Mouse (Mus musculus) stomach, postnatal 0 days (tissue): ENCODE data around the gene Ate1. TPM values are rescaled to one million over a fixed set of nuclear protein-coding genes. Genes with fewer than 3 reads are reported as not detected.
A peak's percentile ranks its signal among the peaks of the same experiment; 100 is the strongest.

Experiments used
- ATAC-seq: fragments of 200-750 bp; cut with Nextera tagmentation; 2 replicates; pipeline ENCODE4 v1.8.0; 2017; ENCODE audit not compliant: low FRiP score, low TSS enrichment
- DNase-seq: peaks from one replicate; pipeline ENCODE4 v3.0.0-alpha.2; 2016; ENCODE audit warnings: low spot score
- H3K27ac ChIP-seq: fragments of 300-500 bp; sonication (generic); replicated peaks from 2 replicates; pipeline ENCODE4 v1.5.1; 2014; ENCODE audit warnings: mild to moderate bottlenecking, control low read depth
- H3K27me3 ChIP-seq: fragments of 300-500 bp; sonication (generic); 2 replicates; pipeline ENCODE4 v1.6.1; 2014; ENCODE audit warnings: low read length; ENCODE audit not compliant: control insufficient read depth, insufficient read depth
- H3K36me3 ChIP-seq: fragments of 300-500 bp; sonication (generic); 2 replicates; pipeline ENCODE4 v1.6.1; 2014; ENCODE audit warnings: low read length, mixed read lengths; ENCODE audit not compliant: control insufficient read depth, insufficient read depth
- H3K4me1 ChIP-seq: fragments of 300-500 bp; sonication (generic); replicated peaks from 2 replicates; pipeline ENCODE4 v1.6.1; 2014; ENCODE audit warnings: antibody characterized with exemption; ENCODE audit not compliant: control insufficient read depth, insufficient read depth
- H3K4me2 ChIP-seq: fragments of 300-500 bp; sonication (generic); replicated peaks from 2 replicates; pipeline ENCODE4 v1.6.1; 2014; ENCODE audit warnings: low read depth, mild to moderate bottlenecking, control low read depth, moderate library complexity
- H3K4me3 ChIP-seq: fragments of 300-500 bp; sonication (generic); 2 replicates; pipeline ENCODE4 v1.5.1; 2014; ENCODE audit warnings: low read depth, low read length, control low read depth
- H3K9ac ChIP-seq: fragments of 300-500 bp; sonication (generic); 2 replicates; pipeline ENCODE4 v1.6.1; 2014; ENCODE audit warnings: mild to moderate bottlenecking, low read length, control low read depth, mixed read lengths
- H3K9me3 ChIP-seq: fragments of 300-500 bp; sonication (generic); 2 replicates; pipeline ENCODE4 v1.6.1; 2016; ENCODE audit warnings: low read length; ENCODE audit not compliant: control insufficient read depth
- CTCF ChIP-seq: IDR thresholded peaks from 2 replicates; pipeline ENCODE4 v1.5.1; 2016; ENCODE audit warnings: antibody characterized with exemption, low read depth, mild to moderate bottlenecking, moderate library complexity
- EP300 ChIP-seq: optimal IDR thresholded peaks from 2 replicates; pipeline ENCODE3; 2016; ENCODE audit warnings: antibody characterized with exemption
- WGBS: fragments of 180-500 bp; shearing (Covaris S2); extraction: QIAGEN DNeasy Blood & Tissue Kit; methylation state at CpG from one replicate; pipeline ENCODE4 v1.1.7; 2014; 5-methylcytosine and 5-hydroxymethylcytosine counted together
- polyA plus RNA-seq: library from polyadenylated mRNA; unstranded; fragments of >200 nt; fragmentation: Nextera tagmentation; extraction: Ambion mirVana; gene quantifications from 2 replicates; pipeline ENCODE4 v1.2.1, GENCODE M21; 2015

Ate1 gene
- 40.4 and 56.4 TPM in 2 replicates for polyA plus RNA-seq

DNA sequence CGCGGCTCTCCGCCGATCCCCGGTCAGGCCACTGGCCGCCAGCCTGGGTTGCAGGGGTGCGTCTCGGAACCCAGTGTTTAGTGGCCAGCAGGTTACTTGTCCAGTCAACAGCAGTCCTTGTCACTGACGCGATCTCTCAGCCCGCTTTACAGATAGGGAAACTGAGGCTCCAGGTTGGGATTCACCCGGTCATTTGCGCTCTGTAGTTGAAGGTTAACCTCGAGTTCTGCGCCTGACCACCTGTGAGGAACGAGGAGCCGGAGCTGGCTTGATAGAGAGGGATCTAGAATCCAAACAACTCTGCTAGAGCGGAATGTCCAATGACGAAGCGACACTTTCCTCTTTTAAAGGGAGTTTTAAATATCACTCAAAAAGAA is at the start of gene Ate1:
Ate1 (minus strand) TSS at position 321 of the 377 bp plus-strand sequence.
- TF ChIP-seq EP300 = no peak
- ATAC-seq (no peak), DNase-seq (no peak)
- Histone ChIP-seq H3K4me2 (peak within 1 kb of the TSS; percentile 82), H3K9ac (peak within 1 kb of the TSS; percentile 95), H3K4me1 (no peaks in the 10 kb centered on the region), H3K4me3 (peak within 1 kb of the TSS; percentile 90), H3K9me3 (no peaks in the 10 kb centered on the region), H3K27ac (peak within 1 kb of the TSS; percentile 99), H3K36me3 (no peaks in the 10 kb centered on the region), H3K27me3 (no peaks in the 10 kb centered on the region)
- 9% methylated on average over 20 of the region's 20 CpGs for WGBS

GRCm38 (mm10) chr7:130568783-130569436 is 48.7 kb upstream of the Ate1 start:
- Histone ChIP-seq H3K9me3 (no peaks in the 10 kb centered on the region), H3K36me3 (no peaks in the 10 kb centered on the region), H3K4me2 (no peak overlapping the region), H3K9ac (no peak overlapping the region; the same call in 1 of the 2 replicates), H3K4me3 (no peak overlapping the region), H3K27me3 (no peaks in the 10 kb centered on the region), H3K27ac (no peak overlapping the region), H3K4me1 (no peaks in the 10 kb centered on the region)
- DNase-seq (peak; percentile 39), ATAC-seq (peak; percentile 60)
- TF ChIP-seq CTCF = no peak
- no peak for TF ChIP-seq EP300
- WGBS = 37% methylated on average over 9 of the region's 9 CpGs

- Histone ChIP-seq H3K4me3 (no peak overlapping the region), H3K27me3 (no peaks in the 10 kb centered on the region), H3K36me3 (no peaks in the 10 kb centered on the region), H3K9ac (no peak overlapping the region), H3K9me3 (no peaks in the 10 kb centered on the region), H3K4me1 (no peaks in the 10 kb centered on the region; the same call in 1 of the 2 replicates), H3K27ac (no peak overlapping the region), H3K4me2 (no peak overlapping the region)
- no peak for TF ChIP-seq EP300
- TF ChIP-seq CTCF = no peak
- WGBS = 68% methylated on average over 3 of the region's 3 CpGs
- ATAC-seq (no peak), DNase-seq (no peak)
These were observed 44.4 kb upstream of the Ate1 start for GRCm38 (mm10) chr7:130564596-130564995.

DNA sequence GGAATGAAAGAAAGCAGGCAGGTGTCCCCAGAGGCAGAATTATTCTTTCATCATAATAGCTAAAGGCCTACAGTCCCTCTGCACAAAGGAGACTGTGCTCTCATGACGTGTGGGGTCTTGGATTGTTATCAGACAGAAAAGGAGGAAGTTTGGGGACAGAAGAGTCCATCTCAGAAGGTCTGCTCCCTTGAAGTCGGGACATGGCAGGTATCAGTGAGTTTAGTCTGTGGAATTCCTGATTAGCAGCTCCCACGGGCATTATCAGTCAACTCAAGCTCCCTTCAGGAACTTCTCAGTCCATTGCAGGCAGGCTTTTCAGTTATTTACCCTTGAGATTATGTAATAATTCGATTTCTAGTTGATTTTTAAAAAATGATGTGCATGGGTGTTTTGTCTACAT is 43.7 kb upstream of the Ate1 start:
- WGBS = 52% methylated on average over 4 of the region's 4 CpGs
- no peak overlapping the region for H3K4me2 ChIP-seq

GRCm38 (mm10) chr7:130563276-130563675 is 43.1 kb upstream of the Ate1 start:
- Histone ChIP-seq H3K4me3 (no peak overlapping the region), H3K27ac (no peak overlapping the region), H3K36me3 (no peaks in the 10 kb centered on the region), H3K9me3 (no peaks in the 10 kb centered on the region), H3K9ac (no peak overlapping the region), H3K4me2 (no peak overlapping the region), H3K4me1 (no peaks in the 10 kb centered on the region; the same call in 1 of the 2 replicates), H3K27me3 (no peaks in the 10 kb centered on the region)
- no peak for DNase-seq
- 93% methylated on average over 4 of the region's 4 CpGs for WGBS
- 0 out of 2 replicates have a peak, but pooled peaks have one; percentile 12 for TF ChIP-seq CTCF
- no peak for TF ChIP-seq EP300
- no peak for ATAC-seq

More for the DNA sequence above, 43.7 kb upstream of the Ate1 start:
- Histone ChIP-seq H3K4me3 (no peak overlapping the region), H3K9ac (no peak overlapping the region), H3K36me3 (no peaks in the 10 kb centered on the region), H3K27ac (no peak overlapping the region), H3K4me1 (no peaks in the 10 kb centered on the region; the same call in 1 of the 2 replicates), H3K9me3 (no peaks in the 10 kb centered on the region), H3K27me3 (no peaks in the 10 kb centered on the region)
- TF ChIP-seq CTCF (no peak), EP300 (no peak)
- ATAC-seq (no peak), DNase-seq (no peak)

GRCm38 (mm10) chr7:130560933-130561332 is 40.8 kb upstream of the Ate1 start:
- Histone ChIP-seq H3K27me3 (no peaks in the 10 kb centered on the region), H3K4me2 (no peak overlapping the region), H3K36me3 (no peaks in the 10 kb centered on the region), H3K9ac (no peak overlapping the region), H3K27ac (no peak overlapping the region), H3K4me1 (no peaks in the 10 kb centered on the region; the same call in 1 of the 2 replicates), H3K9me3 (no peaks in the 10 kb centered on the region), H3K4me3 (no peak overlapping the region)
- WGBS = 71% methylated on average over 1 of the region's 1 CpGs
- DNase-seq (no peak), ATAC-seq (no peak)
- TF ChIP-seq EP300 (no peak), CTCF (no peak)
